Mouse (Mus musculus) heart, embryonic 10.5 days (tissue): ENCODE results near the gene Trappc13. TPM values are rescaled to one million over a fixed set of nuclear protein-coding genes. Genes with fewer than 3 reads are reported as not detected.
"Not testable (repeated sequence)": the region's sequence is repeated elsewhere in the genome, so short reads cannot be mapped to it uniquely, and the experiment has no call there.

Experiments used
- DNase-seq: peaks from one replicate; pipeline ENCODE4 v3.0.0-alpha.2; 2017; ENCODE audit warnings: low spot score
- H3K27ac ChIP-seq: fragments of 300-500 bp; sonication (generic); 2 replicates; pipeline ENCODE4 v1.5.1; 2016; ENCODE audit warnings: mild to moderate bottlenecking
- H3K27me3 ChIP-seq: fragments of 300-500 bp; sonication (generic); 2 replicates; pipeline ENCODE4 v1.6.1; 2016; ENCODE audit warnings: mild to moderate bottlenecking; ENCODE audit not compliant: poor library complexity, insufficient read depth, severe bottlenecking
- H3K36me3 ChIP-seq: fragments of 300-500 bp; sonication (generic); 2 replicates; pipeline ENCODE4 v1.6.1; 2016; ENCODE audit warnings: mild to moderate bottlenecking, moderate library complexity
- H3K4me1 ChIP-seq: fragments of 300-500 bp; sonication (generic); 2 replicates; pipeline ENCODE4 v1.6.1; 2016; ENCODE audit warnings: mild to moderate bottlenecking
- H3K4me3 ChIP-seq: fragments of 300-500 bp; sonication (generic); 2 replicates; pipeline ENCODE4 v1.5.1; 2016; ENCODE audit warnings: mild to moderate bottlenecking, moderate library complexity
- H3K9me3 ChIP-seq: fragments of 300-500 bp; sonication (generic); 2 replicates; pipeline ENCODE4 v1.6.1; 2016; ENCODE audit warnings: mild to moderate bottlenecking, moderate library complexity
- WGBS: fragments of 180-500 bp; shearing (Covaris S2); methylation state at CpG from one replicate; pipeline ENCODE4 v1.1.7; 2016; 5-methylcytosine and 5-hydroxymethylcytosine counted together
- polyA plus RNA-seq: library from polyadenylated mRNA; unstranded; fragments of >200 nt; fragmentation: Nextera tagmentation; extraction: Ambion mirVana; gene quantifications from 2 replicates; pipeline ENCODE4 v1.2.1, GENCODE M21; 2016

Gene Trappc13
- 60.6 and 64.6 TPM in 2 replicates for polyA plus RNA-seq

DNA sequence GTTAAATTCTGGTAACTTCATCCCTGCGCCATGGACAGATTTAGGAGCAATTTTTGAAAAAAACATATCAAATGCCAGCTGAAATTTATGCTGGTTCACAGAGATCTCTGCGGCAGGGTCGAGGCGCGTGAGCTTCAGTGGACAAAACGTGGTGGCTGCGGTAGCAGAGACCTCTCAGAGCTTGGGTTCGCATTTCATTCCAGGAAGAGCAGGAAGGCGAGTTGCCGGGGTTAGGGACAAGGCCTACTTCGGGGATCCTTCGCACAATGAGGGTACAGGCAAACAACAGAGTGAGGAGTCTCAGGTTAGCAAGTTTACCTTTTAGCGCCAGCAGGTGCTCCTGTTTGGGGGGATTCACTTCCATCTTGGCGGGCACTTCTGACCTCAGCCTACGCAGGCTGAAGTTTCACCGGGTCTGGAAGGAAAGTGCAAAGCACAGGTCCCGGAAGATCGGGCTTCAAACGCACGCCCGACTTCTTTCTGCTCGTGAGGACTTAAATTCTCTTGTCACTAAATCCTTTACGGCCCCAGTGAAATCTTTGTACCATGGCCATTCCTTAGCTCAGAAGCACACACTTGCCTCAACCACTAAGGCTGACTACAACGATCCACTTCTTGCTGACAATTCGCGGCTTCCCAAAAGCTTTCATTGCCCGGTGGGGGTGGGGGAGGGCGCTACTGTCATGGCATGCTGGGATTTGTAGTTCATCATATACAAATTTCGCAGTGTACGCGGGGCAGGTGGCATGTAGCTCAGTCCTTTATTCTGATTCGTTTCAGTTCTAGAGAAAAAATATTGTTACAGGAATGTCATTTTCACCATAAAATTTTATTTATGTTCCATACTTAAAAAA, at the start of gene Trappc13:
Trappc13 (minus strand) TSS at position 674 of the 854 bp plus-strand sequence.
- Histone ChIP-seq H3K27me3 (no peaks in the 10 kb centered on the region), H3K36me3 (peaks cover 15% of the 10 kb centered on the region; the same call in 1 of the 2 replicates)
- WGBS, result under 1% methylated on average over 32 of the region's 32 CpGs

DNA sequence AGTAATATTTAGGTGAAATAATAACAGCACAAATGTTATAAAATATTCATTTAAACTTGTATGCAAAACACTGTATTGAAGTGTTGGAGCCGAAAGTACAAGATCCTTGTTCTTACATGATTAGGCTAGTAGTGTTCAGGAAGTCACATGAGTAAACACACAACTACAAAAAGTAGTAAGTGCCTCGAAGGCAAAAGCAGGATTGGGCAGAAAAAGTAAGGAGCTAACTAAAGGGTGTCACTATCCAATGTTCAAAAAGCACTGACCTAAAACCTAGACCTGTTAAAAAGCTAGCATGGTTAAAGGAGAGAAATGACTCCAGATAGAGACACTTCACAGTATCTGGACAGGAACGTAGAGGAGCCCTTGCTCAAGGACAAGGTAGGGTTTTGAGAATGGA, 49.2 kb upstream of the Trappc13 start:
- Histone ChIP-seq H3K27me3 (no peaks in the 10 kb centered on the region), H3K27ac (no peak overlapping the region), H3K9me3 (no peaks in the 10 kb centered on the region), H3K4me3 (peak overlapping the region; percentile 78), H3K4me1 (peaks cover 12% of the 10 kb centered on the region), H3K36me3 (peaks cover 10% of the 10 kb centered on the region)
- WGBS, result 62% methylated on average over 3 of the region's 3 CpGs
- no peak for DNase-seq

More for the DNA sequence above, at the start of gene Trappc13:
- peak; percentile 95 for DNase-seq
- Histone ChIP-seq H3K4me3 (peak within 1 kb of the TSS; percentile 78), H3K27ac (peak within 1 kb of the TSS; percentile 93), H3K4me1 (peaks cover 14% of the 10 kb centered on the region), H3K9me3 (no peaks in the 10 kb centered on the region)

DNA sequence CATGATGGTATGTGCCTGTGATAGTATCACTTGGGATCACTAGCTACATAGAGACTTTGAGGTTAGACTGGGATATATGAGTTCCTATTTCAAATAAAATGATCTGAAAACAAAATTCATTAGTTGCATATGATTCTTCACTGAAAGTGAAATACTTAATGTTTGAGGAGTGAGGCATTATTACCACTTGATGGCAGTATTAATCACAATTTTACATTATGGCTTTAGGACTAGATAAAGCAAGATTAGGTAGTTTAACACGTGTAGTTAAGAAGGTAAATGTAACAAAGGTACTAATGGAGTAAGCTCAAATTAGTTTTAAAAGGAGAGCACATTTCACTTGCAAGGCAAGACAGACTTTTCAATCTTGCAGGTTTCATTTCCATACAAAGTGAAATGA, 26.0 kb upstream of the Trappc13 start:
- 59% methylated on average over 1 of the region's 1 CpGs for WGBS
- Histone ChIP-seq H3K36me3 (peaks cover 55% of the 10 kb centered on the region), H3K4me3 (no peak overlapping the region), H3K4me1 (no peaks in the 10 kb centered on the region), H3K27ac (no peak overlapping the region), H3K9me3 (no peaks in the 10 kb centered on the region), H3K27me3 (no peaks in the 10 kb centered on the region)
- no peak for DNase-seq

DNA sequence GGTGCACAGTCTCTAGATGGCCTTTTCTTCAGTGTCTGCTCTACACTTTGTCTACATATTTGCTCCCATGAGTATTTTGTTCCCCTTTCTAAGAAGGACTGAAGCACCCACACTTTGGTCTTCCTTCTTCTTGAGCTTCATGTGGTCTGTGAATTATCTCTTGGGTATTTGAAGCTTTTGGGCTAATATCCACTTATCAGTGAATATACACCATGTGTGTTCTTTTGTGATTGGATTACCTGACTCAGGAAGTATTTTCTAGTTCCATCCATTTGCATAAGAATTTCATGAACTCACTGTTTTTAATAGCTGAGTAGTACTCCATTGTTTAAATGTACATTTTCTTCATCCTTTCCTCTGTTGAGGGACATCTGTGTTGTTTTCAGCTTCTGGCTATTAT, 17.6 kb upstream of the Trappc13 start:
- peaks cover 58% of the 10 kb centered on the region for H3K36me3 ChIP-seq
- DNase-seq, result not testable (repeated sequence)

DNA sequence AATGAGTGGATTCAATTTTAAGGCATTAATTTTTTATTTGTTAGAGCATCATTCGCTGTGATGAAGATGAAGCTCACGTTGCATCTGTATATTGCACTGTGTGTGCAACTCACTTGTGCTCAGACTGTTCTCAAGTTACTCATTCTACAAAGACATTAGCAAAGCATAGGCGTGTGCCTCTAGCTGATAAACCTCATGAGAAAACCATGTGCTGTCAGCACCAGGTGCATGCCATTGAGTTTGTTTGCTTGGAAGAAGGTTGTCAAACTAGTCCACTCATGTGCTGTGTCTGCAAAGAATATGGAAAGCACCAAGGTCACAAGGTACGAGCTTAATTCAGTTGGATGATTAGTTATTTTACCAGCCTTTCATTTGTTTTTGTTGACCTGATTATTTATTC, 9.1 kb upstream of the Trappc13 start:
- no peaks in the 10 kb centered on the region for H3K27me3 ChIP-seq
- no peak overlapping the region for H3K4me3 ChIP-seq
- H3K27ac ChIP-seq, result no peak overlapping the region
- 76% methylated on average over 4 of the region's 4 CpGs for WGBS
- H3K4me1 ChIP-seq, result no peaks in the 10 kb centered on the region
- no peaks in the 10 kb centered on the region for H3K9me3 ChIP-seq
- no peak for DNase-seq
- H3K36me3 ChIP-seq, result peaks cover 37% of the 10 kb centered on the region

More for the DNA sequence above, 17.6 kb upstream of the Trappc13 start:
- H3K27ac ChIP-seq, H3K4me3 ChIP-seq, H3K9me3 ChIP-seq, H3K27me3 ChIP-seq, H3K4me1 ChIP-seq: not testable (repeated sequence)

DNA sequence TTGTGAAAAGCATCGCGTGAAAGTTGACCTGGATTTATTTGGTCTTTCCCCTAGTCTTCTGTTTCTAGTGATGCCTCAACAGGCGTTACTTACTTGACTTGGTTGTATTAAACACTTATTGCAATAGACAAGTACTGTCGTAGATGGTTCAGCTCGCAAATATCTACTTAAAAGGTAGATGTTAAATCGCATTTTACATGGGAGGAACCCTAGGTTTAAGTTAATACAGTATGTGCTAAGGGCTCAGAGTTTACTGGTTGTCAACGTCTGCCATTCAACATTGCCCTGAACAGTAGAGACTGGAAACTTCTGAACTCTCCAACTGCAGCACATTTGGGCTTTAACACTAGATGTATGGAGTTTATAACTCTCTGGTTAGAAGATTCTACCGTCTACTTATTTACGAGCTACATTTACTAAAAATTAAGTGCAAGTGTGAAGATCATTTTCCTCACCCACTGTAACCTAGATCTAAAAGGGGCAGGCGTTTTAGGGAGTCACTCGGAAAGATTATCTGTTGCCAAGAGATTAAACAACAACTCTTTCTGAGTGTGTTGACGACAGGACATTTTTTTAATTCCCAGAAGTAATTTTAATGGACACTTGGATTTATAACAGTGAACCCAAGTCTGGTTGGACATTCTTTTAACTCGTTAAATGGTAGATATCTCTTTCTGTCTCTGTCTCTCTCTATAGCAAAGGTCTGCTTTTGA, 1.1 kb upstream of the Trappc13 start:
- H3K9me3 ChIP-seq, result no peaks in the 10 kb centered on the region
- 16% methylated on average over 13 of the region's 13 CpGs for WGBS
- H3K36me3 ChIP-seq, result peaks cover 19% of the 10 kb centered on the region; the same call in 1 of the 2 replicates
- H3K4me1 ChIP-seq, result peaks cover 14% of the 10 kb centered on the region
- peak overlapping the region; percentile 93 for H3K27ac ChIP-seq
- H3K4me3 ChIP-seq, result peak overlapping the region; percentile 78
- no peak for DNase-seq
- H3K27me3 ChIP-seq, result no peaks in the 10 kb centered on the region

DNA sequence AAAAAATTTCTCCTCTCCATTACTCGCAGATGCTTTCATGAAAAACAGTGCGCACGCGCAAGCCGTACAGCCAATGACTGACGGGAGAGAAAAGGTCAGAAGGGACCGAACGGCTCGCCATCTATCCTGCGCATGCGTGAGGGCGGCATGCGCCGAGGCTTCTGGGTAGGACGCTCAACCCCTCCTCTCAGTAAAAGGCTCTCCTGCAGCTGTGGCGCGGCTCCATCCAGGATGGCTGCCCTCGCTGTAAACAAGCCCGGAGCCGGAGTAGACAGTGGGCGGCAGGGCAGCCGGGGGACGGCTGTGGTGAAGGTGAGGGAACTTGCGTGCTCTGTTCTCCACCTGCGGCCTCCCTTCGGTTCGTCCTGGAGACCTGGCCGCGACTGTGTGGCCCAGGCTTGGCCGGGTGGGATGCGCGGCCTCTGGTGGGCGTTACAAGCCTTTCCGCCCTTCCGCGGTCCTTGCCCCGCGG, 417 bp upstream of the Trappc13 start, which contains the start of gene Trim23:
Trim23 (plus strand) TSS at position 148 of the 472 bp plus-strand sequence.
- WGBS, result under 1% methylated on average over 38 of the region's 38 CpGs
- no peaks in the 10 kb centered on the region for H3K9me3 ChIP-seq
- peak within 1 kb of the TSS; percentile 78 for H3K4me3 ChIP-seq
- H3K4me1 ChIP-seq, result peaks cover 14% of the 10 kb centered on the region
- peak within 1 kb of the TSS; percentile 93 for H3K27ac ChIP-seq
- peaks cover 18% of the 10 kb centered on the region; the same call in 1 of the 2 replicates for H3K36me3 ChIP-seq
- DNase-seq, result peak; percentile 99
- H3K27me3 ChIP-seq, result no peaks in the 10 kb centered on the region

DNA sequence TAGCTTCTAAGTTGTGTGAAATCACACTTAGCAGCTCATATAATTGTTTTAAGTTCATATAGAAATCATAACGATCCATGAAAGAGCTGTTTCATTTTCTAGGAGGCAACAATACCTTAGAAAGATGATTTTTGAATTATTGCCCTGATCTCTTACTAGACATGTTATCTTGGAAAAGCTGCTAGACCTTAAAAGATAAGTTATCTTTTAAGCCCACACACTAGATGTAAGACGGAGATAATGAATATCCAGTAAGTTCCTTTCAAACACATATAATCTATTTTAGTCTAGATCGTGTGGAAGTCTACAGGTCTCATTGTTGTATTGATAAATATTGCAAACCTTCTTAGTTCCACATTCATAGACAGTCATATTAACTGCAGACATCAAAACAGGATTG, 1.4 kb downstream of the Trappc13 start:
- WGBS, result 72% methylated on average over 3 of the region's 3 CpGs
- Histone ChIP-seq H3K4me1 (peaks cover 14% of the 10 kb centered on the region), H3K9me3 (no peaks in the 10 kb centered on the region), H3K27ac (no peak overlapping the region), H3K4me3 (peak overlapping the region; percentile 78), H3K27me3 (no peaks in the 10 kb centered on the region), H3K36me3 (peaks cover 11% of the 10 kb centered on the region; the same call in 1 of the 2 replicates)
- no peak for DNase-seq

DNA sequence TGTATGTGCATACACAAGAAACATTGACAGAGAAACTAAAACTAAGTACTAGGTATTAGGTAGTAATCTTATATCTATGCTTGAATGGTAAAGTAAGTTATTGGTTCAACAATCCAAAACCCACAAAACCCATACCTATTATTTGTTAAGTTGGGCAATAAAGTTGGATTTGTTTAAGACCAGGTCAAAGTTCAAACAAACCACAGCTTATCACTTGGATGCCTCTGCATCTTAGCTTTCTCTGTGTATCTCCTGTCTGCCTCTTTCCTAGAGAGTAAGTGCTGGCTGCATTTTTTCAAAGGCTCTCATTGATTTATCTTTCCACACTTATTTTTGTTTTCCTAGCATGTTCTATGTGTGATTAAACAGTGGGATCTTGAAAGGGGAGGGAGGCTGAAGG, 5.8 kb downstream of the Trappc13 start:
- no peak for DNase-seq
- H3K27me3 ChIP-seq, result no peaks in the 10 kb centered on the region
- no peak overlapping the region for H3K27ac ChIP-seq
- no peak overlapping the region for H3K4me3 ChIP-seq
- peaks cover 22% of the 10 kb centered on the region for H3K36me3 ChIP-seq
- no peaks in the 10 kb centered on the region for H3K9me3 ChIP-seq
- H3K4me1 ChIP-seq, result peaks cover 9% of the 10 kb centered on the region

DNA sequence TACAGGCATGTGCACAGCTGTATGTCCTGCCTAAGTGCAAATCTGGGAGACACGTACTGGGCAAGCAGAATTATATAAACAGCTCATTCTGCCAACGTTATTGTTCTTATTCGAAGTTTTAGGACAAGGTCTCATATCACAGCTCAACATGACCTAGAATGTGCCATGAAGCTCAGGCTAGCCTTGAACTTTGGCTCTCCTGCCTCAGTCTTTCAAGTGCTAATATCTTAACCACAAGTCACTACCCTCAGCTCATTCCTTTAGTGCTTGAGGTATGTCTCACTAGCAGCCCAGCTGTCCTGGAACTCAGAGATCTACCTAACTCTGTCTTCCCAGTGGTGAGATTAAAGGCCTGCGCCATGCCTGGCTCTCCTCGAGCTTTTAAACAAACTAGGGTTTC, 6.6 kb downstream of the Trappc13 start:
- DNase-seq, result no peak
- Histone ChIP-seq H3K9me3 (no peaks in the 10 kb centered on the region), H3K36me3 (peaks cover 29% of the 10 kb centered on the region), H3K4me3 (no peak overlapping the region), H3K4me1 (peaks cover 4% of the 10 kb centered on the region), H3K27me3 (no peaks in the 10 kb centered on the region), H3K27ac (no peak overlapping the region)
- 88% methylated on average over 5 of the region's 5 CpGs for WGBS

DNA sequence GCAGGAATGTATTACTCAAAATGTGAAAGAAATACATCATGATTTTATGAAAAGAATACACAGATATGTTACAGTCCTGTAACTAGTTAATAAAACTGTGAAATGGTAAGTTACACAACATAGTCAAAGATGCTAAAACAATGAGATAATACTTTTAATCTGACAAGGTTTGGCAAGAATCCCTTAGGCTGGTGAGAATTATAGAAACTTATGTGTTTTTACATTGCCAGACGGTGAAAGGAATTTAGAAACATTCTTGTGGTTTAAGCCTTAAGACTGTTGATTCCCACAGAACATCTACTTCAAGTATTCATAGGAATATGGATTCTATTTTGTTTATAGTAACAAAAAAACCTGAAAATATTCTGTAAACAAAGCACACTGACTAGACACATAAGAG, 22.6 kb downstream of the Trappc13 start:
- Histone ChIP-seq H3K4me1 (no peaks in the 10 kb centered on the region), H3K27ac (no peak overlapping the region), H3K9me3 (no peaks in the 10 kb centered on the region), H3K27me3 (no peaks in the 10 kb centered on the region), H3K4me3 (no peak overlapping the region), H3K36me3 (peaks cover 51% of the 10 kb centered on the region)
- DNase-seq, result no peak
- WGBS, result 93% methylated on average over 1 of the region's 1 CpGs

DNA sequence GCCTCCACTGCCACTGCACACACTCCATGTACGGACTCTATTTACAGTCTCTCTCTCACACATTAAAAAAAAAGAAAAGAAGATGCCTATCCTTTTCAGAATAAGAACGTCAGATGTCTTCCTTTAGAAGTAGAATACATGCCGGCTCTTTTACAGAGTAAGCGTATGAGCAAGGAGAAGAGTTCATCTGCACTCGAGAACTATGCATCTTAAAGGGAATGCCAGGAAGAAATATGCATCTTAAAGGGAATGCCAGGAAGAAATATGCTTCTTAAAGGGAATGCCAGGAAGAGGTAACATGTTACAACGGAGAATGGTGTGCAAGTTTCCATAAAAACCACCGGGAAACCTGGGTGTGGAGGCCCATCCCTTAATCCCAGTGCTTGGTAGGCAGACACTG, 23.2 kb downstream of the Trappc13 start:
- Histone ChIP-seq H3K27me3 (no peaks in the 10 kb centered on the region), H3K4me3 (no peak overlapping the region), H3K36me3 (peaks cover 47% of the 10 kb centered on the region), H3K27ac (no peak overlapping the region), H3K9me3 (no peaks in the 10 kb centered on the region), H3K4me1 (no peaks in the 10 kb centered on the region)
- DNase-seq, result no peak
- 89% methylated on average over 7 of the region's 7 CpGs for WGBS

DNA sequence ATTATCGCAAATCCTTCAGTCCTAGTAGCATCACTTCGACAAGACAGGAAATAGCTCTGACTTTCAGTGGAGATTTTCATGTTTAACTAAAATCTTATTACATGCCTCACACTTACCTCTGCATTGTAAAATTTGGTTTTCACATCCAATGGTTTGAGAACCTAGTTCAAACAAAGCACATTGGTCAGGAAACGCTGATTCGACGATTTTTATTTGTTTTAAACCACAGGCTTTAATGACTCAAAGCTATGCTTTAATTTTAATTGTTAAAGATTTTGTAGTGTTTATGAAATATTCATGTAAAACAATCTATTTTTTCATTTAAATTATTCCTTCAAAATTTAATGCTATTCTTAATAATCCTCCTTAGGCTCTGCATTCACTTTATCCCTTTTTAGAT, 24.1 kb downstream of the Trappc13 start:
- Histone ChIP-seq H3K9me3 (no peaks in the 10 kb centered on the region), H3K4me3 (no peak overlapping the region), H3K36me3 (peaks cover 44% of the 10 kb centered on the region), H3K4me1 (no peaks in the 10 kb centered on the region), H3K27me3 (no peaks in the 10 kb centered on the region), H3K27ac (no peak overlapping the region)
- 95% methylated on average over 5 of the region's 5 CpGs for WGBS
- DNase-seq, result no peak
